ENCODE assay signal across 29 mouse cellular contexts in genomic region chr1:136935316-136935959, GRCm38 (mm10). TPM values are rescaled to one million over a fixed set of nuclear protein-coding genes. Genes with fewer than 3 reads are reported as not detected.
"Had no signal": no experiment of that assay in that cellular context is flagged by ENCODE, and none has a peak within 500 bp of the region (broad histone marks: within the 10 kb centered on the region; RNA-seq: fewer than 3 reads in every experiment).

No protein-coding gene starts in this region.

- DNase-seq: cerebellum, adult 18-20 months; cerebellum, adult 2 months; cerebellum, adult 8-10 months; cerebellum, adult 9-10 months; cerebellum, adult 9-11 months; cerebellum, postnatal 25 days; cerebellum, postnatal 36 days; embryo, embryonic 11 days; forebrain, postnatal 0 days; gastrocnemius, adult 2 months; gastrocnemius, postnatal 10 days; gastrocnemius, postnatal 14 days; gastrocnemius, postnatal 25 days; gastrocnemius, postnatal 36 days; heart, adult 18-20 months had no signal

- H3K27ac ChIP-seq: embryonic facial prominence, embryonic 10.5 days; embryonic facial prominence, embryonic 12.5 days; embryonic facial prominence, embryonic 13.5 days; embryonic facial prominence, embryonic 15.5 days; forebrain, embryonic 10.5 days; forebrain, embryonic 12.5 days; forebrain, embryonic 13.5 days; forebrain, embryonic 15.5 days; gastrocnemius, adult 2 months had no signal

- H3K4me3 ChIP-seq: embryonic facial prominence, embryonic 10.5 days; embryonic facial prominence, embryonic 12.5 days; embryonic facial prominence, embryonic 13.5 days; embryonic facial prominence, embryonic 15.5 days; erythroblast, embryonic 14.5 days; forebrain, embryonic 10.5 days; forebrain, embryonic 12.5 days; forebrain, embryonic 13.5 days; forebrain, embryonic 15.5 days; gastrocnemius, adult 2 months had no signal

- H3K4me1 ChIP-seq: embryonic facial prominence, embryonic 15.5 days; forebrain, embryonic 10.5 days; forebrain, embryonic 12.5 days; forebrain, embryonic 13.5 days; forebrain, embryonic 15.5 days had no signal

- H3K9ac ChIP-seq: embryonic facial prominence, embryonic 12.5 days; embryonic facial prominence, embryonic 13.5 days; embryonic facial prominence, embryonic 15.5 days; forebrain, embryonic 12.5 days; forebrain, embryonic 13.5 days; forebrain, embryonic 15.5 days; forebrain, postnatal 0 days had no signal

- H3K9me3 ChIP-seq: embryonic facial prominence, embryonic 10.5 days; embryonic facial prominence, embryonic 12.5 days; embryonic facial prominence, embryonic 13.5 days; embryonic facial prominence, embryonic 15.5 days; forebrain, embryonic 10.5 days; forebrain, embryonic 12.5 days; forebrain, embryonic 13.5 days; forebrain, embryonic 15.5 days had no signal

- H3K36me3 ChIP-seq: embryonic facial prominence, embryonic 10.5 days; embryonic facial prominence, embryonic 12.5 days; embryonic facial prominence, embryonic 13.5 days; embryonic facial prominence, embryonic 15.5 days; forebrain, embryonic 10.5 days; forebrain, embryonic 12.5 days; forebrain, embryonic 15.5 days had no signal

- ATAC-seq: forebrain, embryonic 13.5 days; forebrain, embryonic 14.5 days; forebrain, embryonic 15.5 days; forebrain, embryonic 16.5 days; forebrain, postnatal 0 days had no signal

- H3K4me2 ChIP-seq: embryonic facial prominence, embryonic 12.5 days; embryonic facial prominence, embryonic 13.5 days; embryonic facial prominence, embryonic 15.5 days; forebrain, embryonic 12.5 days; forebrain, embryonic 13.5 days; forebrain, embryonic 15.5 days had no signal

- H3K27me3 ChIP-seq: embryonic facial prominence, embryonic 12.5 days; embryonic facial prominence, embryonic 15.5 days had no signal

RNA-seq across cellular contexts. Expression of gene Nr5a2, which starts 24.8 kb away (rescaled TPM):
- total RNA-seq: common myeloid progenitor, adult 5-6 weeks; granulocyte monocyte progenitor cell, adult 5-6 weeks had no signal
- polyA plus RNA-seq: cortical plate, adult 2 months had no signal
